Mouse (Mus musculus): ENCODE data around the gene Gm28308. TPM values are rescaled to one million over a fixed set of nuclear protein-coding genes. Genes with fewer than 3 reads are reported as not detected.
A peak's percentile ranks its signal among the peaks of the same experiment; 100 is the strongest.

The Gm28308 gene
- polyA plus RNA-seq, 1 experiment from 2014 or later: not detected

MicroRNAs encoded within 50 kb of the gene (microRNA counts, 519-probe panel; counts per million panel counts)
- not detected for microRNA mmu-miR-196b

Small RNA genes within 50 kb of the gene (microRNA-seq; reads per million reads assigned to microRNA genes)
- gene Mir196b: 32.5 reads per million, percentile 40 among the genes with 10 or more reads in this experiment

Other genes with a start within 250 kb of the Gm28308 start
- gene Skap2, start 200.8 kb downstream of the Gm28308 start, polyA plus RNA-seq (2015; fragmentation: Nextera tagmentation; extraction: Ambion mirVana): 4.8 and 5.4 TPM in 2 replicates
- gene Hoxa1, start 55.0 kb downstream of the Gm28308 start, polyA plus RNA-seq (2015; fragmentation: Nextera tagmentation; extraction: Ambion mirVana): 0.14 TPM in 1 of 2 replicates, not detected in the other
- 0.19 and 0.25 TPM in 2 replicates for gene Hoxa2, start 48.5 kb downstream of the Gm28308 start, polyA plus RNA-seq (2015; fragmentation: Nextera tagmentation; extraction: Ambion mirVana)
- gene 5730596B20Rik, start 35.8 kb downstream of the Gm28308 start, polyA plus RNA-seq (2015; fragmentation: Nextera tagmentation; extraction: Ambion mirVana): not detected in 2 replicates
- gene Hoxa4, start 21.6 kb downstream of the Gm28308 start, polyA plus RNA-seq (2015; fragmentation: Nextera tagmentation; extraction: Ambion mirVana): not detected in 2 replicates
- gene Hoxa5, start 8.8 kb downstream of the Gm28308 start, polyA plus RNA-seq (2015; fragmentation: Nextera tagmentation; extraction: Ambion mirVana): 0.64 TPM in 1 of 2 replicates, not detected in the other
- gene Hoxa6, start 4.6 kb downstream of the Gm28308 start, polyA plus RNA-seq (2015; fragmentation: Nextera tagmentation; extraction: Ambion mirVana): not detected in 2 replicates
- not detected in 2 replicates for gene Hoxa3, start within 50 bp of the Gm28308 start, polyA plus RNA-seq (2015; fragmentation: Nextera tagmentation; extraction: Ambion mirVana)
- not detected in 2 replicates for gene Hoxa7, start 8.5 kb upstream of the Gm28308 start, polyA plus RNA-seq (2015; fragmentation: Nextera tagmentation; extraction: Ambion mirVana)
- gene Hoxa9, start 17.8 kb upstream of the Gm28308 start, polyA plus RNA-seq (2015; fragmentation: Nextera tagmentation; extraction: Ambion mirVana): not detected in 2 replicates
- gene Hoxa10, start 27.5 kb upstream of the Gm28308 start, polyA plus RNA-seq (2015; fragmentation: Nextera tagmentation; extraction: Ambion mirVana): 0.15 TPM in 1 of 2 replicates, not detected in the other
- gene Hoxa11, start 32.5 kb upstream of the Gm28308 start, polyA plus RNA-seq (2015; fragmentation: Nextera tagmentation; extraction: Ambion mirVana): 0.13 TPM in 1 of 2 replicates, not detected in the other
- gene Hoxa13, start 47.5 kb upstream of the Gm28308 start, polyA plus RNA-seq (2015; fragmentation: Nextera tagmentation; extraction: Ambion mirVana): not detected in 2 replicates
- gene Evx1, start 100.2 kb upstream of the Gm28308 start, polyA plus RNA-seq (2015; fragmentation: Nextera tagmentation; extraction: Ambion mirVana): 0.97 and 1.6 TPM in 2 replicates